Mouse (Mus musculus) intestine, embryonic 16.5 days (tissue): ENCODE results near the gene Zmym4. TPM values are rescaled to one million over a fixed set of nuclear protein-coding genes. Genes with fewer than 3 reads are reported as not detected.

Source experiments
- ATAC-seq: fragments of 200-750 bp; cut with Nextera tagmentation; 2 replicates; pipeline ENCODE4 v1.8.0; 2017; ENCODE audit warnings: moderate TSS enrichment, moderate library complexity
- H3K27ac ChIP-seq: fragments of 300-500 bp; sonication (generic); 2 replicates; pipeline ENCODE4 v1.5.1; 2014; ENCODE audit warnings: mild to moderate bottlenecking, low read length
- H3K27me3 ChIP-seq: fragments of 300-500 bp; sonication (generic); replicated peaks from 2 replicates; pipeline ENCODE4 v1.6.1; 2014; ENCODE audit warnings: low read length, control low read depth, mixed read lengths; ENCODE audit not compliant: control insufficient read depth, insufficient read depth
- H3K36me3 ChIP-seq: fragments of 300-500 bp; sonication (generic); 2 replicates; pipeline ENCODE4 v1.6.1; 2014; ENCODE audit warnings: low read length, control low read depth; ENCODE audit not compliant: control insufficient read depth, insufficient read depth
- H3K4me1 ChIP-seq: fragments of 300-500 bp; sonication (generic); 2 replicates; pipeline ENCODE4 v1.6.1; 2014; ENCODE audit warnings: low read length, control low read depth, mixed read lengths; ENCODE audit not compliant: control insufficient read depth, insufficient read depth
- H3K4me2 ChIP-seq: fragments of 300-500 bp; sonication (generic); 2 replicates; pipeline ENCODE4 v1.6.1; 2014; ENCODE audit warnings: low read depth, low read length, control low read depth
- H3K4me3 ChIP-seq: fragments of 300-500 bp; sonication (generic); 2 replicates; pipeline ENCODE4 v1.5.1; 2014; ENCODE audit warnings: mild to moderate bottlenecking, low read length
- H3K9ac ChIP-seq: fragments of 300-500 bp; sonication (generic); 2 replicates; pipeline ENCODE4 v1.6.1; 2014; ENCODE audit warnings: low read depth, low read length
- H3K9me3 ChIP-seq: fragments of 300-500 bp; sonication (generic); 2 replicates; pipeline ENCODE4 v1.6.1; 2016; ENCODE audit warnings: low read length, control low read depth; ENCODE audit not compliant: control insufficient read depth
- WGBS: fragments of 180-500 bp; shearing (Covaris S2); extraction: QIAGEN DNeasy Blood & Tissue Kit; methylation state at CpG from one replicate; pipeline ENCODE4 v1.1.7; 2014; 5-methylcytosine and 5-hydroxymethylcytosine counted together
- polyA plus RNA-seq: library from polyadenylated mRNA; unstranded; fragments of >200 nt; fragmentation: Nextera tagmentation; extraction: Ambion mirVana; gene quantifications from 2 replicates; pipeline ENCODE4 v1.2.1, GENCODE M21; 2015

Gene Zmym4
- polyA plus RNA-seq, 1 experiment from 2014 or later: 10.1 TPM

DNA sequence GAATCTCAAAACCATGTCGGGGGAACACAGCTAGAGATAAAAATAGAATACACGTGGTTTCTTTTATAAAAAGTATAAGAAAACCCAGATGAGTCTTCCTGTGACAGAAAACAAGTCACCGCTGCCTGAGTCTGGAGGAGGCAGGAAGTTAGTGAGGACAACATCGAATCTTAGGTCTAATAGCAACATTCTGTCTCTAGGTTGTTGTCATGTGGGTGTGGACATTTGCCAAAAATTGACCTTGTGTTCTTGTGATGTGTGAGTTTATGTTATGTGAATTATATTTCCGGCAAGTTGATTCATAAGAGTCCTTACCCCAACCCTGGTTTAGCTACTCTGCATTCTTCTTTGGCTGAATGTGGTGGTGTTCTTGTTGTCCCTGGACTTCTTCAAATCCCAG lies 154.7 kb downstream of the Zmym4 start:
- Histone ChIP-seq H3K27ac (no peak overlapping the region), H3K4me3 (no peak overlapping the region), H3K9me3 (no peaks in the 10 kb centered on the region), H3K27me3 (no peaks in the 10 kb centered on the region), H3K4me1 (0 out of 2 replicates have a peak, but pooled peaks cover 3% of the 10 kb centered on the region), H3K4me2 (no peak overlapping the region), H3K9ac (no peak overlapping the region), H3K36me3 (peaks cover 23% of the 10 kb centered on the region)
- ATAC-seq: no peak
- 66% methylated on average over 5 of the region's 5 CpGs for WGBS

Other genes starting within 250 kb of the Zmym4 start
- gene Tfap2e, start 231.9 kb downstream of the Zmym4 start, polyA plus RNA-seq: not detected in 2 replicates
- gene Ncdn, start 214.7 kb downstream of the Zmym4 start, polyA plus RNA-seq: 25.6 and 27.4 TPM in 2 replicates
- gene AU040320, start 214.6 kb downstream of the Zmym4 start, polyA plus RNA-seq: 36.4 and 44.0 TPM in 2 replicates
- 39.7 and 42.1 TPM in 2 replicates for gene Sfpq, start 53.2 kb upstream of the Zmym4 start, polyA plus RNA-seq
- 9.5 and 10.8 TPM in 2 replicates for gene Zmym1, start 93.0 kb upstream of the Zmym4 start, polyA plus RNA-seq
- gene Zmym6, start 109.2 kb upstream of the Zmym4 start, polyA plus RNA-seq: 14.7 and 16.4 TPM in 2 replicates
- 27.3 and 28.5 TPM in 2 replicates for gene Tmem35b, start 155.6 kb upstream of the Zmym4 start, polyA plus RNA-seq
- 0.50 and 0.75 TPM in 2 replicates for gene Dlgap3, start 201.1 kb upstream of the Zmym4 start, polyA plus RNA-seq